Mouse (Mus musculus) ES-E14 (cell line): ENCODE measurements around the gene Fam71a. TPM values are rescaled to one million over a fixed set of nuclear protein-coding genes. Genes with fewer than 3 reads are reported as not detected.

Experiments used
- DNase-seq: peaks from one replicate; pipeline ENCODE4 v3.0.0-alpha.2; 2013; ENCODE audit warnings: low read depth, low spot score
- H3K27ac ChIP-seq: 2 replicates; pipeline ENCODE4 v1.5.1; 2012; ENCODE audit warnings: low read depth, mild to moderate bottlenecking, low read length, moderate library complexity, mixed read lengths; ENCODE audit not compliant: poor library complexity, insufficient read depth, severe bottlenecking
- H3K36me3 ChIP-seq: 2 replicates; pipeline ENCODE4 v1.6.1; 2012; ENCODE audit warnings: mild to moderate bottlenecking, low read length, moderate library complexity, mixed read lengths; ENCODE audit not compliant: control insufficient read depth, poor library complexity, insufficient read depth, severe bottlenecking
- H3K4me1 ChIP-seq, 2 experiments: fragments of 150-350 bp in 1 of 2; sonication (generic) in 1 of 2; 2 replicates each; pipeline ENCODE4 v1.6.1; 2012; ENCODE audit warnings: low read length in 2 of 2, mild to moderate bottlenecking in 1 of 2, mixed read lengths in 1 of 2; ENCODE audit not compliant: control insufficient read depth in 2 of 2, insufficient read depth in 2 of 2, poor library complexity in 1 of 2
- H3K4me3 ChIP-seq, 2 experiments: fragments of 150-350 bp in 1 of 2; sonication (generic) in 1 of 2; 2 replicates each; pipeline ENCODE4 v1.5.1; 2012; ENCODE audit warnings: low read length in 2 of 2, low read depth in 1 of 2, mild to moderate bottlenecking in 1 of 2, mixed read lengths in 1 of 2; ENCODE audit not compliant: insufficient read depth in 1 of 2, poor library complexity in 1 of 2, severe bottlenecking in 1 of 2
- H3K9ac ChIP-seq: 2 replicates; pipeline ENCODE4 v1.6.1; 2012; ENCODE audit warnings: low read depth, mild to moderate bottlenecking, low read length, mixed read lengths; ENCODE audit not compliant: poor library complexity, insufficient read depth, severe bottlenecking
- H3K9me3 ChIP-seq: fragments of 150-350 bp; sonication (generic); 2 replicates; pipeline ENCODE4 v1.6.1; 2012; ENCODE audit warnings: low read depth, mild to moderate bottlenecking, low read length; ENCODE audit not compliant: control insufficient read depth, insufficient read depth
- CHD2 ChIP-seq: IDR thresholded peaks from 2 replicates; pipeline ENCODE4 v1.6.1; 2014; ENCODE audit warnings: mild to moderate bottlenecking, low read depth, low read length, inconsistent platforms
- HCFC1 ChIP-seq: IDR thresholded peaks from 2 replicates; pipeline ENCODE4 v1.6.1; 2012; ENCODE audit warnings: low read length, inconsistent platforms, borderline replicate concordance; ENCODE audit not compliant: insufficient read depth
- MAFK ChIP-seq: IDR thresholded peaks from 2 replicates; pipeline ENCODE4 v1.6.1; 2014; ENCODE audit warnings: mild to moderate bottlenecking, low read depth, low read length, inconsistent platforms; ENCODE audit not compliant: insufficient read depth
- ZC3H11A ChIP-seq: IDR thresholded peaks from 2 replicates; pipeline ENCODE4 v1.6.1; 2012; ENCODE audit warnings: low read depth, mild to moderate bottlenecking, inconsistent platforms, low read length, borderline replicate concordance
- ZNF384 ChIP-seq: IDR thresholded peaks from 2 replicates; pipeline ENCODE4 v1.6.1; 2012; ENCODE audit warnings: low read depth, low read length, inconsistent platforms
- in situ Hi-C, 2 experiments: fragments of 600-800 bp; cut with MboI; formaldehyde crosslinking; loops; one replicate each; pipeline ENCODE4 v1.15.1; 2025; ENCODE audit warnings: low sequenced_read_pairs in 2 of 2, inconsistent platforms in 1 of 2; ENCODE audit not compliant: unreplicated experiment in 2 of 2
- total RNA-seq: library from RNA; depleted of rRNA; stranded (reverse); fragments of 300-350 nt; gene quantifications from 2 replicates; pipeline ENCODE4 v1.2.3, GENCODE M21; 2012

The Fam71a gene
- total RNA-seq, 1 experiment: not detected

DNA sequence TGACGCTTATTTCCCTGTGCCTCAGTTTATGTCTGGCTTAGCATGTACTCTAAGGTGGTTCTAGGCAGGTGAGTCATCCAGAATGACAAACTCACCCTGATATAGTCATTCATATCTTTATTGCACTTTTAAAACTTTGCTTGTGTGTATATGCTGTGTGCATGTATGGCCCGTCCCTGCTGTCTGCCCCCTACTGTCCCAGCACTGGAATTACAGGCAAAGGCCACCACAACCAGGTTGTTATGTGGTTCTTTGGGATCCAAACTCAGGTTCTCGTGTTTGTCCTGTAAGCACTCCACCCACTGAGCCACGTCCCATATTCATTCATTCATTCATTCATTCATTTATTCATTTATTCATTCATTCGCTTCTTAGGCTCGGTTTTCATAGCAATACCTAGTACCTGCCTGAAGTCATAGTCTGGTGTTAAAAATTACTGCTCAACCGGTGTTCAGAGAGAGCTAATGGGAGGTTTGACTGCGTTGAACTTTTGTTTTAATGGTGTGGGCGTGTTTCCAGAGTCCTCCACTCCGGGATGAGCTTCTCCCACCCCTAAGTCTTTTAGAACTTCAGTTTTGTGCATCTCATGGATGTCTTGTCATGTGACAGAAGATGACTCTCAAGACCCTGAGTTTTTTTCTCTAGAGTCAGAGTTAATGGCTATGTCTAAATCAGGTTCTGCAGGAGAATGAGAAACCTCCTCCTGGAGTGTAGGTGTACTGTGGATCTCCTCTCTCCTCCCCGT lies 37.8 kb upstream of the Fam71a start:
- in situ Hi-C loops: no loop called here
- Histone ChIP-seq H3K4me3 (no peak overlapping the region), H3K27ac (no peak overlapping the region), H3K4me1 (0 out of 4 replicates have a peak, but pooled peaks cover 0 to 1% of the 10 kb centered on the region in 2 experiments), H3K9me3 (no peaks in the 10 kb centered on the region), H3K36me3 (no peaks in the 10 kb centered on the region), H3K9ac (no peak overlapping the region)
- DNase-seq: no peak
- TF ChIP-seq CHD2: no peak
- TF ChIP-seq ZC3H11A: no peak
- TF ChIP-seq ZNF384: no peak
- TF ChIP-seq MAFK: no peak
- TF ChIP-seq HCFC1: no peak

DNA sequence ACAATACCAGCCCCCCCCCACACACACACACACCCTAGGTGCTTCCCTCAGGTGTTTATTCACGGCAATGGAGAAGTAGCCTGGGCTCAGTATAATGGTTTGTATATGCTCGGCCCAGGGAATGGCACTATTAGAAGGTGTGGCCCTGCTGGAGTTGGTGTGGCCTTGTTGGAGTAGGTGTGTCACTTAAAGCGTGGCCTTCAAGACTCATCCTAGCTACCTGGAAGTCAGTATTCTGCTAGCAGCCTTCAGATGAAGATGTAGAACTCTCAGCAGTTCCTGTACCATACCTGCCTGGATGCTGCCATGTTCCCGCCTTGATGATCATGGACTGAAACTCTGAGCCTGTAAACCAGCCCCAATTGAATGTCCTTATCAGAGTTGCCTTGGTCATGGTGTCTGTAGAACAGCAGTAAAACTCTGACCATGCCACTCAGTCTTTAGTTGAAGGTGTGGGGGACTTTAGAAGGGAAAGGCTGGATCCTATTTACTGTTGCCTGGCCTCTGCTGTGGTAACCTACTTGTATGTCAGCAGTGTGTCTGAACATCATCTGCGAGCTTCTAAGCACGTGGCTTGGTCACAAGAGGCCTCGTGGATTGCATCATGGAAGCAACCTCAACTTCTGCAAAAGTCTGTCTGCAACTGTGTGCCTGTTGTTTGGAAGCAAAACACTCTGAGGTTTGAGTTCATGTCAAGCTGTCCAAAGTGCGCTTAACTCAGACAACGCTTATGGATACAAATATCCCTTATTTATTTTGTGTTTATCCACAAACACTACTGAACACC lies 36.4 kb upstream of the Fam71a start:
- no peak for TF ChIP-seq HCFC1
- TF ChIP-seq MAFK: no peak
- TF ChIP-seq ZC3H11A: no peak
- no peak for TF ChIP-seq ZNF384
- TF ChIP-seq CHD2: no peak
- DNase-seq: no peak
- H3K4me3 ChIP-seq: no peak overlapping the region
- in situ Hi-C loops: no loop called here
- no peaks in the 10 kb centered on the region for H3K4me1 ChIP-seq
- no peak overlapping the region for H3K27ac ChIP-seq
- H3K9me3 ChIP-seq: no peaks in the 10 kb centered on the region
- H3K9ac ChIP-seq: no peak overlapping the region
- no peaks in the 10 kb centered on the region for H3K36me3 ChIP-seq

DNA sequence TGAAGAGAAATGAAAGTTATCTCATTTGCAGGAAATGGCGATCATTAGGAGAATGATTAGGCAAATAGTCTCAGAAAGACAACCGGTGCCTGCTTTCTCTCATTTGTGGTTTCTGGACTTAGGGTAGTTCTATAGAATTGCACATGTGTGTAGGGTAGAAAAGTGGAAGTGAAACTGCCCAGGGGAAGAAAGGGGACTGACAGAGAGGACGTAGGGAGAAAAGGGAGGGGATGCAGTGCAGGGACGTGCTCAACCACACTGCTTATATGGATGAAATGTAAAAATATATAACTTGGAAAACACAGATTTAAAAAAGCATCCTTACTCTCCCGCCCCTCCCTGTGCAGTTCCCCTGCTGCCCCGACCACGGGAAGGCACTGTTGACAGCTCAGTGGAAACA lies 33.3 kb upstream of the Fam71a start:
- no peak for DNase-seq
- TF ChIP-seq CHD2: no peak
- no peak for TF ChIP-seq ZC3H11A
- no peak for TF ChIP-seq ZNF384
- TF ChIP-seq HCFC1: no peak
- no peak for TF ChIP-seq MAFK
- Histone ChIP-seq H3K4me1 (no peaks in the 10 kb centered on the region), H3K9ac (no peak overlapping the region), H3K27ac (no peak overlapping the region), H3K36me3 (no peaks in the 10 kb centered on the region), H3K4me3 (no peak overlapping the region), H3K9me3 (no peaks in the 10 kb centered on the region)
- in situ Hi-C loops: no loop called here

- no peak for DNase-seq
- Histone ChIP-seq H3K36me3 (no peaks in the 10 kb centered on the region), H3K4me3 (no peak overlapping the region)
These were observed 31.4 kb upstream of the Fam71a start for GRCm38 (mm10) chr1:191196016-191196415.

More at GRCm38 (mm10) chr1:191196016-191196415, 31.4 kb upstream of the Fam71a start:
- no peaks in the 10 kb centered on the region for H3K9me3 ChIP-seq
- in situ Hi-C loops: no loop called here
- H3K4me1 ChIP-seq: 0 out of 4 replicates have a peak, but pooled peaks cover 0 to 1% of the 10 kb centered on the region in 2 experiments
- no peak overlapping the region for H3K9ac ChIP-seq
- no peak overlapping the region for H3K27ac ChIP-seq
- TF ChIP-seq HCFC1 (no peak), ZC3H11A (no peak), MAFK (no peak), CHD2 (no peak), ZNF384 (no peak)
